Mouse (Mus musculus) limb, embryonic 10.5 days (tissue): ENCODE data around the gene Mgat5. TPM values are rescaled to one million over a fixed set of nuclear protein-coding genes. Genes with fewer than 3 reads are reported as not detected.

Source experiments
- DNase-seq: peaks from one replicate; pipeline ENCODE4 v3.0.0-alpha.2; 2017; ENCODE audit warnings: low spot score
- H3K27ac ChIP-seq: fragments of 300-500 bp; sonication (generic); 2 replicates; pipeline ENCODE4 v1.5.1; 2016; ENCODE audit warnings: mild to moderate bottlenecking
- H3K27me3 ChIP-seq: fragments of 300-500 bp; sonication (generic); 2 replicates; pipeline ENCODE4 v1.6.1; 2016; ENCODE audit warnings: low read depth, mild to moderate bottlenecking; ENCODE audit not compliant: poor library complexity, severe bottlenecking
- H3K36me3 ChIP-seq: fragments of 300-500 bp; sonication (generic); 2 replicates; pipeline ENCODE4 v1.6.1; 2016; ENCODE audit warnings: mild to moderate bottlenecking, moderate library complexity
- H3K4me1 ChIP-seq: fragments of 300-500 bp; sonication (generic); 2 replicates; pipeline ENCODE4 v1.6.1; 2016
- H3K4me3 ChIP-seq: fragments of 300-500 bp; sonication (generic); 2 replicates; pipeline ENCODE4 v1.5.1; 2016; ENCODE audit warnings: mild to moderate bottlenecking, moderate library complexity
- H3K9me3 ChIP-seq: fragments of 300-500 bp; sonication (generic); replicated peaks from 2 replicates; pipeline ENCODE4 v1.6.1; 2016; ENCODE audit warnings: mild to moderate bottlenecking
- WGBS: fragments of 180-500 bp; shearing (Covaris S2); methylation state at CpG from one replicate; pipeline ENCODE4 v1.1.7; 2016; 5-methylcytosine and 5-hydroxymethylcytosine counted together
- polyA plus RNA-seq: library from polyadenylated mRNA; unstranded; fragments of >200 nt; fragmentation: Nextera tagmentation; extraction: Ambion mirVana; gene quantifications from 2 replicates; pipeline ENCODE4 v1.2.1, GENCODE M21; 2016

The Mgat5 gene
- polyA plus RNA-seq, 1 experiment from 2014 or later: 5.1 TPM

- no peak for DNase-seq
- Histone ChIP-seq H3K9me3 (no peaks in the 10 kb centered on the region), H3K4me1 (peaks cover 43% of the 10 kb centered on the region), H3K4me3 (no peak overlapping the region), H3K27me3 (no peaks in the 10 kb centered on the region), H3K27ac (no peak overlapping the region), H3K36me3 (no peaks in the 10 kb centered on the region)
- WGBS: 80% methylated on average over 9 of the region's 9 CpGs
Measured at GRCm38 (mm10) chr1:127344913-127345312, 140.1 kb downstream of the Mgat5 start.

- H3K36me3 ChIP-seq: no peaks in the 10 kb centered on the region
- H3K4me1 ChIP-seq: peaks cover 44% of the 10 kb centered on the region
- H3K9me3 ChIP-seq: no peaks in the 10 kb centered on the region
- H3K4me3 ChIP-seq: no peak overlapping the region
- 75% methylated on average over 3 of the region's 3 CpGs for WGBS
- no peak overlapping the region for H3K27ac ChIP-seq
- no peak for DNase-seq
- no peaks in the 10 kb centered on the region for H3K27me3 ChIP-seq
Measured at GRCm38 (mm10) chr1:127346596-127347139, 141.9 kb downstream of the Mgat5 start.

- H3K27me3 ChIP-seq: no peaks in the 10 kb centered on the region
- DNase-seq: no peak
- 93% methylated on average over 3 of the region's 3 CpGs for WGBS
- no peak overlapping the region for H3K4me3 ChIP-seq
- H3K36me3 ChIP-seq: no peaks in the 10 kb centered on the region
- H3K9me3 ChIP-seq: no peaks in the 10 kb centered on the region
- H3K4me1 ChIP-seq: peaks cover 44% of the 10 kb centered on the region
- no peak overlapping the region for H3K27ac ChIP-seq
Measured at GRCm38 (mm10) chr1:127347878-127348620, 143.2 kb downstream of the Mgat5 start.

GRCm38 (mm10) chr1:127348642-127349341, 144.0 kb downstream of the Mgat5 start:
- Histone ChIP-seq H3K4me3 (no peak overlapping the region), H3K27me3 (no peaks in the 10 kb centered on the region), H3K4me1 (peaks cover 37% of the 10 kb centered on the region), H3K27ac (no peak overlapping the region; the same call in 1 of the 2 replicates), H3K36me3 (no peaks in the 10 kb centered on the region), H3K9me3 (no peaks in the 10 kb centered on the region)
- WGBS: 72% methylated on average over 9 of the region's 9 CpGs
- DNase-seq: no peak

- 94% methylated on average over 12 of the region's 12 CpGs for WGBS
- H3K27ac ChIP-seq: no peak overlapping the region
- no peaks in the 10 kb centered on the region for H3K27me3 ChIP-seq
- no peak overlapping the region for H3K4me3 ChIP-seq
- DNase-seq: no peak
- no peaks in the 10 kb centered on the region for H3K9me3 ChIP-seq
- no peaks in the 10 kb centered on the region for H3K36me3 ChIP-seq
- peaks cover 19% of the 10 kb centered on the region for H3K4me1 ChIP-seq
Measured at GRCm38 (mm10) chr1:127351380-127352057, 146.7 kb downstream of the Mgat5 start.

GRCm38 (mm10) chr1:127352131-127352793, 147.4 kb downstream of the Mgat5 start:
- Histone ChIP-seq H3K27me3 (no peaks in the 10 kb centered on the region), H3K4me1 (peaks cover 17% of the 10 kb centered on the region), H3K27ac (no peak overlapping the region), H3K9me3 (no peaks in the 10 kb centered on the region), H3K36me3 (no peaks in the 10 kb centered on the region), H3K4me3 (no peak overlapping the region)
- DNase-seq: no peak
- WGBS: 86% methylated on average over 4 of the region's 4 CpGs

- no peak for DNase-seq
Measured at GRCm38 (mm10) chr1:127353408-127353807, 148.6 kb downstream of the Mgat5 start.

GRCm38 (mm10) chr1:127354152-127354551, 149.3 kb downstream of the Mgat5 start:
- no peaks in the 10 kb centered on the region for H3K9me3 ChIP-seq
- H3K36me3 ChIP-seq: no peaks in the 10 kb centered on the region
- H3K4me3 ChIP-seq: no peak overlapping the region
- H3K27ac ChIP-seq: no peak overlapping the region
- H3K27me3 ChIP-seq: no peaks in the 10 kb centered on the region
- 92% methylated on average over 5 of the region's 5 CpGs for WGBS
- no peak for DNase-seq
- H3K4me1 ChIP-seq: peaks cover 7% of the 10 kb centered on the region

More at GRCm38 (mm10) chr1:127353408-127353807, 148.6 kb downstream of the Mgat5 start:
- Histone ChIP-seq H3K4me1 (peaks cover 15% of the 10 kb centered on the region), H3K4me3 (no peak overlapping the region), H3K27me3 (no peaks in the 10 kb centered on the region), H3K27ac (no peak overlapping the region), H3K36me3 (no peaks in the 10 kb centered on the region), H3K9me3 (no peaks in the 10 kb centered on the region)
- WGBS: 71% methylated on average over 9 of the region's 9 CpGs

GRCm38 (mm10) chr1:127355034-127355433, 150.2 kb downstream of the Mgat5 start:
- Histone ChIP-seq H3K36me3 (no peaks in the 10 kb centered on the region), H3K9me3 (no peaks in the 10 kb centered on the region), H3K27ac (no peak overlapping the region), H3K4me3 (no peak overlapping the region), H3K27me3 (no peaks in the 10 kb centered on the region), H3K4me1 (no peaks in the 10 kb centered on the region)
- WGBS: 90% methylated on average over 3 of the region's 3 CpGs
- DNase-seq: no peak

- Histone ChIP-seq H3K27ac (no peak overlapping the region), H3K9me3 (no peaks in the 10 kb centered on the region), H3K4me3 (no peak overlapping the region), H3K4me1 (no peaks in the 10 kb centered on the region), H3K27me3 (no peaks in the 10 kb centered on the region), H3K36me3 (peaks cover 23% of the 10 kb centered on the region; the same call in 1 of the 2 replicates)
- no peak for DNase-seq
- 89% methylated on average over 7 of the region's 7 CpGs for WGBS
Measured at GRCm38 (mm10) chr1:127363638-127364037, 158.8 kb downstream of the Mgat5 start.

- no peak overlapping the region for H3K27ac ChIP-seq
- peaks cover 23% of the 10 kb centered on the region for H3K36me3 ChIP-seq
- no peaks in the 10 kb centered on the region for H3K27me3 ChIP-seq
- no peak for DNase-seq
- no peaks in the 10 kb centered on the region for H3K4me1 ChIP-seq
- H3K9me3 ChIP-seq: no peaks in the 10 kb centered on the region
- no peak overlapping the region for H3K4me3 ChIP-seq
- WGBS: 94% methylated on average over 5 of the region's 5 CpGs
Measured at GRCm38 (mm10) chr1:127365706-127366105, 160.9 kb downstream of the Mgat5 start.

- WGBS: 79% methylated on average over 10 of the region's 10 CpGs
Measured at GRCm38 (mm10) chr1:127366111-127366510, 161.3 kb downstream of the Mgat5 start.

More at GRCm38 (mm10) chr1:127366111-127366510, 161.3 kb downstream of the Mgat5 start:
- peaks cover 23% of the 10 kb centered on the region for H3K36me3 ChIP-seq
- H3K4me3 ChIP-seq: no peak overlapping the region
- H3K27ac ChIP-seq: no peak overlapping the region
- H3K9me3 ChIP-seq: no peaks in the 10 kb centered on the region
- no peaks in the 10 kb centered on the region for H3K27me3 ChIP-seq
- H3K4me1 ChIP-seq: no peaks in the 10 kb centered on the region
- DNase-seq: no peak
